Mouse (Mus musculus): ENCODE results near the gene Creb3l1.

DNA sequence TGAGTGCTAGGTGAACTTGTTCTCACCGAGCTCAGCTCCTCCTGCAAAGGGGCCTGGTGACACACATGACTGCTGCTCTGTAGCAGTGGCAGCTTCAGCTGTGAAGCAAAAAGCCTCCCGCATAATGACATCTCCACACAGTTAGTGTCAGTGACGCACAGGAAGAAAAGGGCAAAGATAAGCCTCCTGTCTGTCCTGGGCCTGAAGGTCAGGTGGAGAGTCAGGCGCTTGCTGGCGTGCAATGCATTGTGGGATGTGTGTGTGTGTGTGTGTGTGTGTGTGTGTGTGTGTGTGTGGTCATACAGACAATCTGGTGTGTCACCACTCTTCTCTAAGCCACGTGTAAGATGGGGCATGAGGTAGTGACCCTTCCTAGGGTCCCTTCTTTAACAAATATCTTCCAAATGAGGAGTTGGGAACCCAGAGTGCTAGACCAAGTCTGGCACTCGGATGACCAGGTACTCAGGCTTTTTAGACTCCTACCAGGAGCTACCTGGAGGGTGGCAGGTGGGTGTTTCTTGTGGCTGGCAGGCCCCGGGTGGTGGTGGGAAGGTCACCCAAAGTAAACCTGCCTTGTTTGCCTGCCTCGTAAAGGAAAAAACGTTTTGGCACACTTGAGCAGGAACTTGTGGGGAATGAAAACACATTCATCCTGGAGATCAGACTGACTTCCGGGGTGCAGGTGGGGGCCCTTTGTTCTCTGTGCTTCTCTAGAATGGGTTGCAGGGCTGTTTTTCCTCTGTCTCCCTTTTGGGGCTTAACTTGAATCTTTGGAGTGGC, 3.7 kb upstream of the Creb3l1 start:
- no peak for TF ChIP-seq POLR2A (IDR thresholded peaks at IDR 0.05; ENCODE audit: insufficient read depth, low read length)
- no peak for TF ChIP-seq CTCF (IDR thresholded peaks at IDR 0.05; ENCODE audit: low read depth, low read length)
